Mouse (Mus musculus) liver, adult 2 months (tissue): ENCODE data around the gene Mrpl23.

Experiments
- CTCF ChIP-seq: fragments of 200-500 bp; IDR thresholded peaks from 2 replicates; pipeline ENCODE4 v1.5.1; 2011; ENCODE audit warnings: low read depth, low read length, control low read depth
- POLR2A ChIP-seq: fragments of 200-500 bp; IDR thresholded peaks from 2 replicates; pipeline ENCODE4 v1.6.1; 2011; ENCODE audit warnings: low read length, control low read depth; ENCODE audit not compliant: insufficient read depth; ENCODE audit errors: extremely low read depth

DNA sequence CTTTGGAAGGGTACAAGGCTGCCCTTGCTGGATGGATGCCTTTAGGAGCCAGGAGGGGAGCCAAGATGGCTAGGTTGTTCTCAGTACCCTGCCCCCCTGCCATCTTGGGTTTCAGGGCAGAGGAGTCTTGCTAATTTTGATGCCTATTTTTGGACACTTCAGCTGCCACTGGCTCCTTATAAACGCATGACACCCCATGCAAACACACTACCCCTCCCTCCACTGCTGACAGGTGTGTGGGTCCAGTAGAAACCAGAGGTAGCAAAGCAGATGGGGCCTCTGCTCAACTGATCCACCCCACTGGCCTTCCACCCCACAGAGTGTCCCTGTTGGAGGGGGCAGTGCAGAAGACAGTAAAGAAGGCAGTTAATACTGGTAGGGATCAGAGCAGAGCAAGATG, 32.5 kb upstream of the Mrpl23 start:
- no peak for TF ChIP-seq CTCF
- TF ChIP-seq POLR2A, result no peak
